Mouse (Mus musculus): ENCODE results near the gene Kansl1l.
"Not testable (repeated sequence)": the region's sequence is repeated elsewhere in the genome, so short reads cannot be mapped to it uniquely, and the experiment has no call there.

Kansl1l gene

DNA sequence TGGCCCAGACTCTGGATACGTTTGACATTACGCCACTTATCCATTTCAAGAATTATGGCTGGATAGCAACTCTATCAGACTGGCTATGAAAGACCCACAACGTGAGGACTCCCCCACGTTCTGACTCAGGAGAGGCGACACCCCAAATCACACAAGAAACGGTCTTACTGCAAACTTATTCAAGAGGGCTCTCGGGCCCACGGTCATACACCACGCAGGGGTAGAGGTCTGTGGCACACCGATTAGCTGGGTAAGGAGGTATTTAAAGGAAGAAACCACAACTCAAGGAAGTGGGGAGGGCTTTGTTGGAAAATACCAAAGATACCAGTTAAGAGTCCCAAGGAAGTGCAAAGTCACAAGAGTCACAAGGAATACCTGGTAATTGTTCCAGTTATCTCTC is 117.7 kb downstream of the Kansl1l start:
- not testable (repeated sequence) for DNase-seq (ENCODE audit: low spot score)

DNA sequence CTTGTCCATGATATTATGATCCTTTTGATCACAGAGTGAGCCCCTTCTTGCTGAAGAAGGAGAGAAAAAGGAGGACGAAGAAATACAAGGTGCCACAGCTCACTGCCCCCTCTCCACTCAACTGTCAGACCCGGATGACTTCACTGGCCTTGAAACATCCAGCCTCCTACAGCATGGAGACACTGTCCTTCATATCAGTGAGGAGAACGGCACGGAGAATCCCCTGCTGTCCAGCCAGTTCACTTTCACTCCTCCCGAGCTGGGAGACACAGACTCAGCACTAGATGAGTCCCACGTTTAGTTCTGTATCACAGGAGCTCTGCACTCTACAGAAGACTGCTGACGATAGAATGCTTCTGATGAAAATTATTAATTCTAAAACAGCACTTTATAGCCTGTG is 122.1 kb downstream of the Kansl1l start:
- no peak for DNase-seq (ENCODE audit: low spot score)

DNA sequence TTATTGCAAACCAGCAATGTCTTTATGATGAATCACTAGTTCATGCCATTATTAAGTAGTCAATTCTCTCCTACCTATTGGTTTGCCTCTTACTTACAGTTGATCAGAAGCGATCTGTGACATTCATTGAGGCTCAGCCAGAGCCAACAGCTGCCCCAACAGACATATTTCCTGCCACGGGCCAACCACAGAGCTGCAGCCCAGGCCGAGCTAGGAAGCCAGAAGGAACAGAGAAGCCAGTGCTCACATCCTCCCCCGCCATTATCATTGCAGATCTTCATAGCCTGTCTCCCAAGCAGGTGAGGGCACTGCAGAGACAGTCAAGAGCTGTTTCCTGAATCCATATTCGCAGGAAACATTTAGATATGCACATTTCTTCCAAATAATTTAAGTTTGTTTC is 123.1 kb downstream of the Kansl1l start:
- no peak for DNase-seq (ENCODE audit: low spot score)

DNA sequence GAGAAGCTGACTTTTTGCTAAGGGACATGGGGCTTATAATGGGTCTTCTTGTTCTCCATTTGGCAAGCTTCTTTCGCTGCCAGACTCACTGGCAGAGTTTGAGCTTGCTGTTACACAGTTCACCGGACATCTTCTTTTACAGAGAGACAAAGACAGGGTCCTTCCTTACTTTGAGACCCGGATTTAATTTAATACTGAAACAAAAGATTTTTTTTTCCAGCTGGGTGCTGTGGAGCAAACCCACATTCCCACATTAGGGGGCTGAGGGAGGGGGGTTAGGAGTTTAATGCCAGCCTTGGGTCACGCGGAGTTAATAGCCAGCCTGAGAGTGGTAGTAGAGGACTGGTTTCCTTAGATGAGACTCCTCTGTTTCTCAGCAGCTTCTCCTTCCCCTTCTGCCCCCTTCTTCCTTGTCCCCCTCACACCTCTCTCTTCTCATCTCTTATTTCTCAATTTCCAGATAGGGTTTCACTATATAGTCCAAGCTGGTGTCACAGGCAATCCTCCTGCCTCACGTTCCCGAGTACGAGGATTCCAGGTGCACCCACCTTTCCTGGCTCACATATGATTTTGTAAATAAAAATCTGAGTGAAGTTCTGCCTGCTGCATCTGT is 124.5 kb downstream of the Kansl1l start:
- no peak for DNase-seq (ENCODE audit: low spot score)

DNA sequence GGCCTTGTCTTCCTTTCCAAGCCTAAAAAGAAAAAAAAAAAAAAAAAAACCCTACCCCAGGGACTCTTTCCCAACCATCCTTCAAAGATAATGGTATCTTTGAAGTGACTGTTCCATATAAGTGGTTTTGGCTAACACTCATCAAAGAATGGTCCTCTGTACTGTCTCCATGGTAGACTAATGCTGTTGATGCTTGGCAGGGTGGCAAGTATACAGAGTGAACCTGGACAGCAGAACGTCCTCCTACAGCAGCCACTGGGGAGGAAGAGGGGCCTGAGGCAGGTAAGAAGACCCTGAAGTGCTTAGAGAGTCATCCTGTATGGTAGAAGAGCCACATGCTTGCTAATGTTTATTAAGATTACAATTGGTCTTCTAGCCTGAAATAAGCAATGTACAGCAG is 125.1 kb downstream of the Kansl1l start:
- DNase-seq (ENCODE audit: low spot score), result no peak

DNA sequence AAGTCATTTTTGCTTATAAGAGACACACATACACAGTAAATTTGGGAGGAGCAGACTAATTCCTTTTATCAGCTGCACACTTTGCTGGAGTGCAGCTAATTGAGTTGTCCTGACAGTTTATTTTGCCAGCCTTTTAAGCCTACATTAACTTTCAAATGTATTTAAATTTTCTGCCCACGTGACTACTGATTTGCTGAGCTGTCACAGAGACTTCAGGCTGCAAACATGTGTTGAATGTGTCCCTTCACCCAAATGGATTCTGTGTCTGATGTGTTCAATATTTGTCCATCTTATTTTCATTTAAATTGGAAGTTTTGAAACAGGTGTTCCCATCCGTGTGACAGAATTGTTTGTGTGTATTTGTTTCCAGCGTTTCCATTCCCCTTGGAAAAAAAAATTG is 125.6 kb downstream of the Kansl1l start:
- DNase-seq (ENCODE audit: low spot score), result no peak

DNA sequence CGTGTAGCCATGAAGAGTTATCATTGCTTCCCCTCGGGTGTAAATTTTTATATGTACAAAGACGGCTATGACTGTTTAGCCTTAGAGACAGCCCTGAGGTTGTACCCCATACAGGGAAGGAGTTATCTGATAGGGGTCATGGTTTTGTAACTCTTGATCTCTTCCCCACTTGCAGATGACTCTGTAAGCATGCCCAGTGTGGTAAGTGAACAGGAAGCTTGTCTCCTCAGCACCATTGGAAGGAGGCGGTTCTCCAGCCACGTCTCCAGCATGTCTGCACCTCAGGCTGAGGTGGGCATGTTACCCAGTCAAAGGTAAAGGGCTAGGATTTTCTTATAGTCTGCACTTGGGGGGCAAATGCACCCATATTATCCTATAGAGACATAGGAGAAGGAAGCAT is 134.4 kb downstream of the Kansl1l start:
- DNase-seq (ENCODE audit: low spot score), result no peak

DNA sequence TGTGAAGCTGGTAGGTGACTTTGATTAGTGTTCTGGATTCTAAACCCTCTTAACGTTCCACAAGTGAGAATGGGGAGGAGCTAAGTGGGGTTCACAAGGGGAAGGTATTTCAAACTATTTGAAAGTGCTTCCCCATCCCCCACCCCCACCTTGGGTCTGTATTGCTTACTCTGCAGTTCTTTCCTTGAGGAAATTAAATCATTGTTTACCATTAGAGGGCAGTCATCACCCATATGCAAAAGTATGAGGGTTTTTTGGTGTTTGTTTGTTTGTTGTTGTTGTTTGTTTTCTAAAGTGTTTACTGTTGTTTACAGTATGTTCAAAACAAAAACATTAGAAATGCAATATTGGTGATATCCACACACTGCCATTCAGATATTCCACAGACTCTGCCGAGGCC is 138.7 kb downstream of the Kansl1l start:
- no peak for DNase-seq (ENCODE audit: low spot score)

DNA sequence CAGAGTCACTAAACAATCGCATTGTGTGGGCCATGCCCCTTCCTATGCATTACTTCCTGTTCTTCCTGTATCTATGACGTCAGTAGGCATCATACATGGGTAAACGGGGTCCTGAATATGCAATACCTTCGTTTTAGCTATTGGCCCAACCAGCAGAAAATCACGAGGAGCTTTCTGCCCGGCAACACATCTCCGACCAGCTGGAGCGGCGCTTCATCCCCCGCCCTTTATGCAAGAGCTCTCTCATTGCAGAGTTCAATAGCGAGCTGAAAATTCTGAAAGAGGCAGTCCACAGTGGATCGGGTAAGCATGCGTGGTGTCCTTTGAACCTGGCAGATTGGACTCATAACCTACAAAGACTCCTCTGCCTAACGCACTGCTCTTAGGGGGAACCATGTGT is 139.4 kb downstream of the Kansl1l start:
- no peak for DNase-seq (ENCODE audit: low spot score)

DNA sequence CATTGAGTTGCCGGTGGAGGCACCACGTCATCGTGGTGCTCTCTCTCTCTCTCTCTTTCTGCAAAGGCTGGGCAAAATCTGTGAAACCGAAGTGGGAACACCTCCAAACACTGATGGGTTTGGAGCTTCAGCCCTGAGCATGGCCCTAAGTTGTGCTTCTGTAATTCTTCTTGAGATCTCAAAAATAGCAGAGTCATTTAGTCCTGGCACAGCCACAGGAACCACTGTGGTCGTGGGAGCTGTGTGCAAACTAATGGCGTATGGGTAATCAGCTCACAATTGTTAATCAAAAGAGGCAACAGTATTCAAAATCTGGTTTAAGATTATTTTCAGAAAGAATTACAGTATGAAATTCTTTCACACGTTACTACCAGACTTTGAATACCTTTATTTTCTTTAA is 144.6 kb downstream of the Kansl1l start:
- no peak for DNase-seq (ENCODE audit: low spot score)

DNA sequence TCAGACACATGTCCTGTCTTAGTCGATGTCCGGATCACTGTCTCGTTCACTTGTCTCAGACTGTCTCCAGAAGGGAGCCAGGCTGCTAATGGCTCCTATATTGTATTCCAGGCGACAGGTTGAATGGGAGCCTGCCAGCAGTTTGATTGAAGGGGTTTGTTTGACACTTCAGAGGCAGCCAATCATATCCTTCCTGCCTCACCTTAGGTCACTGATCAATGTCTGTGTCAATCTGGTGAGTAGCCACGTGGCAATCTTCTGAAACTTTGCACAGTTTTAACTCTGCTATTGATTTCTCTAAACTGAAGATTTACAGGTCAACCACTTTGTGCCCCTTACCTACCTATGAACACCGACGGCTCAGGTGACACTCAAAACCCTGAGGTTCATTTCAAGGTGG is 145.9 kb downstream of the Kansl1l start:
- no peak for DNase-seq (ENCODE audit: low spot score)
